Mouse (Mus musculus): ENCODE measurements around the gene 1300017J02Rik. TPM values are rescaled to one million over a fixed set of nuclear protein-coding genes. Genes with fewer than 3 reads are reported as not detected.
A peak's percentile ranks its signal among the peaks of the same experiment; 100 is the strongest.

Gene 1300017J02Rik
- polyA plus RNA-seq, 1 experiment from 2014 or later = 1.7 TPM

GRCm38 (mm10) chr9:103208802-103209423 lies 96.0 kb downstream of the 1300017J02Rik start:
- 66% methylated on average over 6 of the region's 6 CpGs for WGBS
- ATAC-seq (replicated peaks; ENCODE audit: insufficient number of reproducible peaks, insufficient read depth, low FRiP score, low read depth) = no peak
- no peak overlapping the region for H3K4me2 ChIP-seq
- no peaks in the 10 kb centered on the region for H3K36me3 ChIP-seq
- no peak overlapping the region for H3K4me3 ChIP-seq
- H3K27ac ChIP-seq = no peak overlapping the region
- H3K4me1 ChIP-seq (replicated peaks) = peaks cover 6% of the 10 kb centered on the region
- H3K9ac ChIP-seq = no peak overlapping the region
- H3K27me3 ChIP-seq = no peaks in the 10 kb centered on the region; the same call in 1 of the 2 replicates
- H3K9me3 ChIP-seq (replicated peaks) = no peaks in the 10 kb centered on the region

DNA sequence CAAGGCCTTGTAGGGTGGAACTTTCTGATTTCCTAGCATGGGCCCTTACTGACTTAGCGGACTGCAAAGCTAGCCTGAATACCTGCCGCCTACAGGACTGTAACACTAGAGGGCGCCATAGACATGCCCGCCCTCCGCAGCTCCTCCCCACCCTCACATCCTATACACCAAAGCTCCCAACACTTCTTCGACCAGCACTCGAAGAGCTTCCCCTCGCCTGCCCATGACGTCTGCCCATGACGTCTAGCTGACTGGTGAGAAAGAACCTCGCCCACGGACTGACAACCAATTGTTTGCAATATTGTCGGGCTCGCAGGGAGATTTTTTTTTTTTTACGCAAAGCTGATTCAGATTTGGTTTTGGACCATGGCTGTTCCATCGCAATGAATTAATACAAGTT lies 97.0 kb downstream of the 1300017J02Rik start:
- Histone ChIP-seq H3K4me3 (peak overlapping the region; percentile 26), H3K27me3 (no peaks in the 10 kb centered on the region; the same call in 1 of the 2 replicates), H3K27ac (no peak overlapping the region), H3K36me3 (no peaks in the 10 kb centered on the region), H3K9ac (no peak overlapping the region), H3K9me3 (replicated peaks) (no peaks in the 10 kb centered on the region), H3K4me2 (peak overlapping the region; percentile 62), H3K4me1 (replicated peaks) (no peaks in the 10 kb centered on the region)
- WGBS = 10% methylated on average over 16 of the region's 16 CpGs
- ATAC-seq (replicated peaks; ENCODE audit: insufficient number of reproducible peaks, insufficient read depth, low FRiP score, low read depth) = peak; percentile 86

GRCm38 (mm10) chr9:103205786-103206185 lies 99.1 kb downstream of the 1300017J02Rik start:
- Histone ChIP-seq H3K9me3 (replicated peaks) (no peaks in the 10 kb centered on the region), H3K4me2 (no peak overlapping the region), H3K27me3 (no peaks in the 10 kb centered on the region; the same call in 1 of the 2 replicates), H3K27ac (no peak overlapping the region), H3K4me1 (replicated peaks) (peaks cover 4% of the 10 kb centered on the region), H3K4me3 (no peak overlapping the region), H3K9ac (no peak overlapping the region), H3K36me3 (no peaks in the 10 kb centered on the region)
- no peak for ATAC-seq (replicated peaks; ENCODE audit: insufficient number of reproducible peaks, insufficient read depth, low FRiP score, low read depth)
- WGBS = 90% methylated on average over 5 of the region's 5 CpGs

- WGBS = under 1% methylated on average over 45 of the region's 45 CpGs
- peak; percentile 99 for ATAC-seq (replicated peaks; ENCODE audit: insufficient number of reproducible peaks, insufficient read depth, low FRiP score, low read depth)
Observed at GRCm38 (mm10) chr9:103201561-103202260, 103.2 kb downstream of the 1300017J02Rik start, which contains the start of gene Srprb. Gene Srprb, minus strand, starts transcription at chr9:103202137.

More at GRCm38 (mm10) chr9:103201561-103202260, 103.2 kb downstream of the 1300017J02Rik start, which contains the start of gene Srprb:
- H3K27me3 ChIP-seq = no peaks in the 10 kb centered on the region
- peaks cover 24% of the 10 kb centered on the region for H3K36me3 ChIP-seq
- peaks cover 4% of the 10 kb centered on the region for H3K4me1 ChIP-seq (replicated peaks)
- H3K9me3 ChIP-seq (replicated peaks) = no peaks in the 10 kb centered on the region
- H3K4me2 ChIP-seq = peak within 1 kb of the TSS; percentile 69
- H3K9ac ChIP-seq = peak within 1 kb of the TSS; percentile 83
- peak within 1 kb of the TSS; percentile 91 for H3K27ac ChIP-seq
- H3K4me3 ChIP-seq = peak within 1 kb of the TSS; percentile 92

Other genes starting within 250 kb of the 1300017J02Rik start
- gene Rab6b, start 193.3 kb downstream of the 1300017J02Rik start, polyA plus RNA-seq (2015; fragmentation: Nextera tagmentation; extraction: Ambion mirVana) = 2.5 and 4.2 TPM in 2 replicates
- 34.4 and 46.1 TPM in 2 replicates for gene Srprb, start 102.9 kb downstream of the 1300017J02Rik start, polyA plus RNA-seq (2015; fragmentation: Nextera tagmentation; extraction: Ambion mirVana)
- 0.63 and 5.1 TPM in 2 replicates for gene Gm20425, start 74.8 kb downstream of the 1300017J02Rik start, polyA plus RNA-seq (2015; fragmentation: Nextera tagmentation; extraction: Ambion mirVana)
- gene Trf, start 74.6 kb downstream of the 1300017J02Rik start, polyA plus RNA-seq (2015; fragmentation: Nextera tagmentation; extraction: Ambion mirVana) = 36.7 and 125 TPM in 2 replicates
- 36.6 and 41.1 TPM in 2 replicates for gene Topbp1, start 133 bp upstream of the 1300017J02Rik start, polyA plus RNA-seq (2015; fragmentation: Nextera tagmentation; extraction: Ambion mirVana)
- gene Cdv3, start 60.8 kb upstream of the 1300017J02Rik start, polyA plus RNA-seq (2015; fragmentation: Nextera tagmentation; extraction: Ambion mirVana) = 75.2 and 89.4 TPM in 2 replicates
- 0.46 and 0.97 TPM in 2 replicates for gene Bfsp2, start 175.3 kb upstream of the 1300017J02Rik start, polyA plus RNA-seq (2015; fragmentation: Nextera tagmentation; extraction: Ambion mirVana)

Measured in heart, embryonic 15.5 days (tissue).